Mouse (Mus musculus) thymus, adult 2 months (tissue): ENCODE data around the gene Mecr.

Source experiments
- CTCF ChIP-seq: fragments of 200-500 bp; IDR thresholded peaks from 2 replicates; pipeline ENCODE4 v1.5.1; 2012; ENCODE audit warnings: mild to moderate bottlenecking, control low read depth, low read length, moderate library complexity, borderline replicate concordance; ENCODE audit not compliant: control insufficient read depth, poor library complexity, insufficient read depth; ENCODE audit errors: extremely low read depth
- POLR2A ChIP-seq: fragments of 200-500 bp; IDR thresholded peaks from 2 replicates; pipeline ENCODE4 v1.6.1; 2012; ENCODE audit warnings: mild to moderate bottlenecking, low read length, control low read depth, moderate library complexity; ENCODE audit not compliant: control insufficient read depth, poor library complexity, insufficient read depth; ENCODE audit errors: extremely low read depth

GRCm38 (mm10) chr4:131845991-131846778 is 2.9 kb downstream of the Mecr start:
- no peak for TF ChIP-seq CTCF
- no peak for TF ChIP-seq POLR2A
